Mouse (Mus musculus) heart, adult 2 months (tissue): ENCODE measurements at regions not wholly inside any gene's neighbourhood (a gene's known extent, or its start where the extent isn't known, plus 50 kb on each side); places are given as distances from the start of the nearest gene placed in this dataset.

Experiments used
- CTCF ChIP-seq: fragments of 200-600 bp; IDR thresholded peaks from 2 replicates; pipeline ENCODE4 v1.8.1; 2022; ENCODE audit warnings: antibody characterized with exemption, mild to moderate bottlenecking, moderate library complexity
- EP300 ChIP-seq: fragments of 200-500 bp; IDR thresholded peaks from 2 replicates; pipeline ENCODE4 v1.6.1; 2011; ENCODE audit warnings: low read depth, low read length, control low read depth; ENCODE audit not compliant: insufficient read depth
- POLR2A ChIP-seq: fragments of 200-500 bp; IDR thresholded peaks from 2 replicates; pipeline ENCODE4 v1.6.1; 2011; ENCODE audit warnings: mild to moderate bottlenecking, low read depth, low read length, control low read depth; ENCODE audit not compliant: insufficient read depth

DNA sequence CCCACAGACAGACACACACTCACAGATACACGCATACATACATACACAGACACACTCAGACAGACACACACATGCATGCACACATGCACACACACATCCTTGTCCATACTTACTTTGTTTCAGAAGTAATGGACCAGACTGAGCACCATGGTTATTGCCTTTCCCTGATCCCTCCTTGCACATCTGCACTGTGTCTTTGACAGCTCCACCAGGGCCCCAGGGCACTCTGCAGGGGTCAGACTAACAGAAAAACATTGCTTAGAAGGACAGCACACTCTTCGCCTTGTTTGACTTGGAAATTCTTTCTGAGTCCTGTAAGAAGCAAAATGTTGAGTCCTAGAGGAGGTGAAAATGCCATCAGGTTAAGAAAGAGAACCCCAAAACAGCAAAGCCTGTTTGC lies 394.1 kb upstream of the 9430069I07Rik start:
- TF ChIP-seq CTCF, result no peak
- no peak for TF ChIP-seq EP300
- no peak for TF ChIP-seq POLR2A
